Mouse (Mus musculus) megakaryocyte-erythroid progenitor cell, adult 5 weeks (primary cell): ENCODE results near the gene Gm5622. TPM values are rescaled to one million over a fixed set of nuclear protein-coding genes. Genes with fewer than 3 reads are reported as not detected.

Experiments
- polyA plus RNA-seq: library from polyadenylated mRNA; stranded (reverse); fragments of >175 nt; gene quantifications from 2 replicates; pipeline ENCODE4 v1.2.3, GENCODE M21; 2012

Gm5622 gene
- polyA plus RNA-seq, result not detected in 2 replicates

DNA sequence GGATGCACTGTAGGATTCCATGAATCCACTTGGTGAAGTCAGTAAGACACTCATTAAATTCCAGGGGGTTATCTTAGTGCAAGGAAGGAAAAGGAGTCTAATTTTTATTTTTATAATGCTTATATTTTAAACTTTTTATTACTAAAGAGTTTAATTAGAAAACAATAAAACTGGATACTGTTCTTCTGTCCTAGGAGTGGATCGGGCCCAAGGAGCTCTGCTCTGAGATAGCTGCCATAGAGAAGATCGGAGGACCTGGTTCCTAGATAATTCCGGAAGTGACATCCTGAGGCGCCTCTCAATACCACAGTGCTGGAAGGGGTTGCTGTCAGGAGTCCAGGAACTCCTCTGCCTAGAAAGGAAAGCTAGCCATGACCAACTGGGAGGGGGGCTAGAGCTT lies at the start of gene Gm5622:
Gene Gm5622 (plus strand): TSS at position 301 of the 400 bp plus-strand sequence.

DNA sequence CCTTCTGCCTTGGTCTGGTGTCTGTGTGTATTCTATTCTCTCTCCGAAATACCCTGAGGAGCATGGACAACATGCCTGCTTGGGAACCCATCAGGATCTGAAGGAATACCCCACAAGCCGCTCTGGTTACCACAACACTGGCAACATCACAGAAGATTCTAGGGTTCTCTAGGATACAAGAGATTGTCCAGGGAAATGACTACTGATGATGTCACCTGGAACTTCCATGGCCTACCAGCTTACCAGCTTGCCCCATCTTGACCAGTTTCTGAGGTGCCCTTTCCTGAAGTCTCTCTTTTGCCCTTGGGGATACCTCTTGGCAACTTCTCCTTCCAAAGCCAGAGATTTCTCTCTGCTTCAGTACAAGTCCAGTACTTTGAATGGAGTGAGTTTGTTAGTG lies 21.4 kb downstream of the Gm5622 start, which contains the start of gene Gm17175:
Gene Gm17175 (minus strand): TSS at position 101 of the 400 bp plus-strand sequence.

DNA sequence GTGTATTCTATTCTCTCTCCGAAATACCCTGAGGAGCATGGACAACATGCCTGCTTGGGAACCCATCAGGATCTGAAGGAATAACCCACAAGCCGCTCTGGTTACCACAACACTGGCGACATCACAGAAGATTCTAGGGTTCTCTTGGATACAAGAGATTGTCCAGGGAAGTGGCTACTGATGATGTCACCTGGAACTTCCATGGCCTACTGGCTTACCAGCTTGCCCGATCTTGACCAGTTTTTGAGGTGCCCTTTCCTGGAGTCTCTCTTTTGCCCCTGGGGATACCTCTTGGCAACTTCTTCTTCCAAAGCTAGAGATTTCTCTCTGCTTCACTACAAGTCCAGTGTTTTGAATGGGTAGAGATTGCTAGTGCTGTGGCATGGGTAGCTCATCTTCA lies 39.4 kb downstream of the Gm5622 start, which contains the start of gene Gm17174:
Gene Gm17174 (minus strand): TSS at position 101 of the 400 bp plus-strand sequence.

DNA sequence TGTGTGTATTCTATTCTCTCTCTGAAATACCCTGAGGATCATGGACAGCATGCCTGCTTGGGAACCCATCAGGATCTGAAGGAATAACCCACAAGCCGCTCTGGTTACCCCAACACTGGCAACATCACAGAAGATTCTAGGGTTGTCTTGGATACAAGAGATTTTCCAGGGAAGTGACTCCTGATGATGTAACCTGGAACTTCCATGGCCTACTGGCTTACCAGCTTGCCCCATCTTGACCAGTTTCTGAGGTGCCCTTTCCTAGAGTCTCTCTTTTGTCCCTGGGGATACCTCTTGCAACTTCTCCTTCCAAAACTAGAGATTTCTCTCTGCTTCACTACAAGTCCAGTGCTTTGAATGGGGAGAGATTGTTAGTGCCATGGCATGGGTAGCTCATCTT lies 58.6 kb downstream of the Gm5622 start, which contains the start of gene Gm17078:
Gene Gm17078 (minus strand): TSS at position 101 of the 400 bp plus-strand sequence.

DNA sequence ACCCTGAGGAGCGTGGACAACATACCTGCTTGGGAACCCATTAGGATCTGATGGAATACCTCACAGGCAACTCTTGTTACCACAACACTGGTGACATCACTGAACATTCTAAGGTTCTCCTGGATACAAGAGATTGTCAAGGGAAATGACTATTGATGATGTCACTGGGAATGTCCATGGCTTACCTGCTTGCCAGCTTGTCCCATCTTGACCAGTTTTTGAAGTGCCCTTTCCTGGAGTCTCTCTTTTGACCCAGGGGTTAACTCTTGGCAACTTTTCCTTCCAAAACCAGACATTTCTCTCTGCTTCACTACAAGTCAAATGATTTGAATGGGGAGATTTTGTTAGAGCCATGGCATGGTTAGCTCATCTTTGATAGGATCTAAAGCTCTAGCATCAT lies 83.0 kb downstream of the Gm5622 start, which contains the start of gene Gm4181:
Gene Gm4181 (minus strand): TSS at position 101 of the 400 bp plus-strand sequence.

DNA sequence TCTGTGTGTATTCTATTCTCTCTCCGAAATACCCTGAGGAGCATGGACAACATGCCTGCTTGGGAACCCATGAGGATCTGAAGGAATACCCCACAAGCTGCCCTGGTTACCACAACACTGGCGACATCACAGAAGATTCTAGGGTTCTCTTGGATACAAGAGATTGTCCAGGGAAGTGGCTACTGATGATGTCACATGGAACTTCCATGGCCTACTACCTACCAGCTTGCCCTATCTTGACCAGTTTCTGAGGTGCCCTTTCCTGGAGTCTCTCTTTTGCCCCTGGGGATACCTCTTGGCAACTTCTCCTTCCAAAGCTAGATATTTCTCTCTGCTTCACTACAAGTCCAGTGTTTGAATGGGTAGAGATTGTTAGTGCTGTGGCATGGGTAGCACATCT lies 142.8 kb downstream of the Gm5622 start, which contains the start of gene Gm17079:
Gene Gm17079 (minus strand): TSS at position 101 of the 400 bp plus-strand sequence.

Other genes with a start within 250 kb of the Gm5622 start
- gene Gm7247, start 191.0 kb upstream of the Gm5622 start, polyA plus RNA-seq, result not detected in 2 replicates
- gene Vmn2r88, start 142.0 kb upstream of the Gm5622 start, polyA plus RNA-seq, result not detected in 2 replicates
- gene Vmn2r89, start 100.9 kb upstream of the Gm5622 start, polyA plus RNA-seq, result not detected in 2 replicates
- gene Gm17175, start 21.3 kb downstream of the Gm5622 start, polyA plus RNA-seq, result not detected in 2 replicates
- not detected in 2 replicates for gene Gm17174, start 39.3 kb downstream of the Gm5622 start, polyA plus RNA-seq
- gene Gm17078, start 58.5 kb downstream of the Gm5622 start, polyA plus RNA-seq, result not detected in 2 replicates
- gene Gm4181, start 82.9 kb downstream of the Gm5622 start, polyA plus RNA-seq, result not detected in 2 replicates
- not detected in 2 replicates for gene Gm17079, start 142.7 kb downstream of the Gm5622 start, polyA plus RNA-seq
- gene Gm5800, start 164.4 kb downstream of the Gm5622 start, polyA plus RNA-seq, result not detected in 2 replicates
- not detected in 2 replicates for gene Ang4, start 220.8 kb downstream of the Gm5622 start, polyA plus RNA-seq
- gene AY358078, start 247.3 kb downstream of the Gm5622 start, polyA plus RNA-seq, result not detected in 2 replicates